Mouse (Mus musculus) heart, embryonic 10.5 days (tissue): ENCODE results near the gene Sbk3. TPM values are rescaled to one million over a fixed set of nuclear protein-coding genes. Genes with fewer than 3 reads are reported as not detected.
A peak's percentile ranks its signal among the peaks of the same experiment; 100 is the strongest.
"Not testable (repeated sequence)": the region's sequence is repeated elsewhere in the genome, so short reads cannot be mapped to it uniquely, and the experiment has no call there.

Experiments used
- DNase-seq: peaks from one replicate; pipeline ENCODE4 v3.0.0-alpha.2; 2017; ENCODE audit warnings: low spot score
- H3K27ac ChIP-seq: fragments of 300-500 bp; sonication (generic); 2 replicates; pipeline ENCODE4 v1.5.1; 2016; ENCODE audit warnings: mild to moderate bottlenecking
- H3K27me3 ChIP-seq: fragments of 300-500 bp; sonication (generic); 2 replicates; pipeline ENCODE4 v1.6.1; 2016; ENCODE audit warnings: mild to moderate bottlenecking; ENCODE audit not compliant: poor library complexity, insufficient read depth, severe bottlenecking
- H3K36me3 ChIP-seq: fragments of 300-500 bp; sonication (generic); 2 replicates; pipeline ENCODE4 v1.6.1; 2016; ENCODE audit warnings: mild to moderate bottlenecking, moderate library complexity
- H3K4me1 ChIP-seq: fragments of 300-500 bp; sonication (generic); 2 replicates; pipeline ENCODE4 v1.6.1; 2016; ENCODE audit warnings: mild to moderate bottlenecking
- H3K4me3 ChIP-seq: fragments of 300-500 bp; sonication (generic); 2 replicates; pipeline ENCODE4 v1.5.1; 2016; ENCODE audit warnings: mild to moderate bottlenecking, moderate library complexity
- H3K9me3 ChIP-seq: fragments of 300-500 bp; sonication (generic); 2 replicates; pipeline ENCODE4 v1.6.1; 2016; ENCODE audit warnings: mild to moderate bottlenecking, moderate library complexity
- WGBS: fragments of 180-500 bp; shearing (Covaris S2); methylation state at CpG from one replicate; pipeline ENCODE4 v1.1.7; 2016; 5-methylcytosine and 5-hydroxymethylcytosine counted together
- polyA plus RNA-seq: library from polyadenylated mRNA; unstranded; fragments of >200 nt; fragmentation: Nextera tagmentation; extraction: Ambion mirVana; gene quantifications from 2 replicates; pipeline ENCODE4 v1.2.1, GENCODE M21; 2016

Sbk3 gene
- polyA plus RNA-seq, 1 experiment from 2014 or later, result 0.39 TPM

DNA sequence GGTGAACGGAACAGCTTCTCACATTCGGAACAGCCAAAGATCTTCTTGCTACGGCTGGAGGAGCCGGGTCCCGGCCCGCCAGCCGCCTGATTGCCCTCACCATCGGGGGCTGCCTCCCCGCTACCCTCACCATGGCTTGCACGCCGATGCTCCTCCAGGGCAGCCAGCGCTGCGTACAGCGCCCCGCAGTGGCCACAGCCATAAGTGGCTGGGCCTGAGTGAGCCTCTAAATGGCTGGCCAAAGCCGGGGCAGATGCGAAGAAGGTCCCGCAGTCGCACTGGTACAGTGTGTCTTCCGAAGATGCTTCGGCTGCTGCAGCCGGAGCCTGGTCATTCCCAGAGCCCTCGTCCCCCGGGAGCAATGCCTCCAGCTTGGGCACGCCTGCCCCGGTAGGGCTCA is 37.3 kb upstream of the Sbk3 start:
- H3K9me3 ChIP-seq, result peaks cover 6% of the 10 kb centered on the region; the same call in 1 of the 2 replicates
- H3K27ac ChIP-seq, result no peak overlapping the region
- no peaks in the 10 kb centered on the region for H3K4me1 ChIP-seq
- 93% methylated on average over 26 of the region's 26 CpGs for WGBS
- H3K36me3 ChIP-seq, result peaks cover 72% of the 10 kb centered on the region
- no peak overlapping the region for H3K4me3 ChIP-seq
- H3K27me3 ChIP-seq, result no peaks in the 10 kb centered on the region
- no peak for DNase-seq

DNA sequence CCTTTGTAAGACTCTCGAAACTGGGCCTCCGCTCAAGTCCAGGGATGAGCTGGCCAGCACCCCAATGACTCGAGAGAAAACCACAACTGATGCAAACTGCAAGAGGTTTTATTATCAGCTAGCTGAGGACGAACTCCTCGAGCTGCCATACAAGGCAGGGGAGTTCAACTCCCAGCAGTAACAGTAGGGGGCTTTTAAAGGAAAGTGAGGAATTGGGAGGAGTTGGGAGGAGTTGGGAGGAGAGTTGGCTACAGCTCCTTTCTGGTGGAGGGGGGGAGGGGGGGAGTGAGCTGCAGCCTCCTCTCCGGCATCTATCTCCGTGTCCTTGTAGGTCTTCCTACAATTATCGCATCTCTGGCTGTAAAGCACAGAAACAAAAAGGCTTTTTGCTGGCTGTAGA is 31.9 kb upstream of the Sbk3 start:
- H3K36me3 ChIP-seq, result peaks cover 19% of the 10 kb centered on the region
- DNase-seq, H3K9me3 ChIP-seq, H3K27me3 ChIP-seq, H3K4me1 ChIP-seq, H3K27ac ChIP-seq, H3K4me3 ChIP-seq: not testable (repeated sequence)
- 74% methylated on average over 8 of the region's 8 CpGs for WGBS

DNA sequence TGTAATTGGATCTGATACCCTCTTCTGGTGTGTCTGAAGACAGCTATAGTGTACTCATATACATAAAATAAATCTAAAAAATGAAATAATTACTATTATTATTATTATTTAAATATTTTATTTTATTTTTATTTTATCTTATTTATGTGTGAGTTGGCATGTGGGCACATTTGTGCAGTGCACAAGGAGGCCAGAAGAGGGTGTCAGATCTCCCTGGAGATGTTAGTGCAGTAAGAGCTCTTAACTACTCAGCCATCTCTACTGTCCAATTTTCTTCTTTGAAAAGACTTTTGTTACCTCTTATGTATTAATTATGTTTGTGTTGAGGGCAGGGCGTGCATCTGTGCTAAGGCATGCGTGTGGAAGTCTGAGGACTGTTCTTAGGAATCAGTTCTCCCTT is 28.9 kb upstream of the Sbk3 start:
- WGBS, result 54% methylated on average over 2 of the region's 2 CpGs
- no peak for DNase-seq
- Histone ChIP-seq H3K36me3 (no peaks in the 10 kb centered on the region), H3K9me3 (no peaks in the 10 kb centered on the region), H3K4me3 (no peak overlapping the region), H3K4me1 (peaks cover 15% of the 10 kb centered on the region), H3K27ac (no peak overlapping the region), H3K27me3 (peaks cover 6% of the 10 kb centered on the region)

DNA sequence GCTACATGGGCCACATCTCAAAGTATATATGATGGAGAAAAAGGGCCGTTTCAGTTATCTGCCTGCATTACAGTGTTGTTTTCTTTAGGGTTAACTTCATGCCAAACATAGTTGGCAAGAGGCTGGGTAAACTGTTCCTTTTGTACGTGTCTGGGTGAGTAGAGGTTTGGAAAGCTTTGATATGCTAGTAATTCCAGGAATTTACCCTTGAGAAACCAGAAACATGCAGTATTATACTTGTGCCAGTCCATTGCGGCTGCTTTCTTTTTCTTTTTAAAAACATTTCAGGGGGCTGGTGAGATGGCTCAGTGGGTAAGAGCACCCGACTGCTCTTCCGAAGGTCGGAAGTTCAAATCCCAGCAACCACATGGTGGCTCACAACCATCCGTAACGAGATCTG is 26.0 kb upstream of the Sbk3 start:
- Histone ChIP-seq H3K36me3 (peaks cover 25% of the 10 kb centered on the region), H3K4me3 (peak overlapping the region; percentile 71), H3K9me3 (peaks cover 9% of the 10 kb centered on the region), H3K4me1 (peaks cover 34% of the 10 kb centered on the region), H3K27ac (peak overlapping the region; percentile 85; the same call in 1 of the 2 replicates), H3K27me3 (peaks cover 35% of the 10 kb centered on the region)
- no peak for DNase-seq
- 53% methylated on average over 8 of the region's 8 CpGs for WGBS

DNA sequence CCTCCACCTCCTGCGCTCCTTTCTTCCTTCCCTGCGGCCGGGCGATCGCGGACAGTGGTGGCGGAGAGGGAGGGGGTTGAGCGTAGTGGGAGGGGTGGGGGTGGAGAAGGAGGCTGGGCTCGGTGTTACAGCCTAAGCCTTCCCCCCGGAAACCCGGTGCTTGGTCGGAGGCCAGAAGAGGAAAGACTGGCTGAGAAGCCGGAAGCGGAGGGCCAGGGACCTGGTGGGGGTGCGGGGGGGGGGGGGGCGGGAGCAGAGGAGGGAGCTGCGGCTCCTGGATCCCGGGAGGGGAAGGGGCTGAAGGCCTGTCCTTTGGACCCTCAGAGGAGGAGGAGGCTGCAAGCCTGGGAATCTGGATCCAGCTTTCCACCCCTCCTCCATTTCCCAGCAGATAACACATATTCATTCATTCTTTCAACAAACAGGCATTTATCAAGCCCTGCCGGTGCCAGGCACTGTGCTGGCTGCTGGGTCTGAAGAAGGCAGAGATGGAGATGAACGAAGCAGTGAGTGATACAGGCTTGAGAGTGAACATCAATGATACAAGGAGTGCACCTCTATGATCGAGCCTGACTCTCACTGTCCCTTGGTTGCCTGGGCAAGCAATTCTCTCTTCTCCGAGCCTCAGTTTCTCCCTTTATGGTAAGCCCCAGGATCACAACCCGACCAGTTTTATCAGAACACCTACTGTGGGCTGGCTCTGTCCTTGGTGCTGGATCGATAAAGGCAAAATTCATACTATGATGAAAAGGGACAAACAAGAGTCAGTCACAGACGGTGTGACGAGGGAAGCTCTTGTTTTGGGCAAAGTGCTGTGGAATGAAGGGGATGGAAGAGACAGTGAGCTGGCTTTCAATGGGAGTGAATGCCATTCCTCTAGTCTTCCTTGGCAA is 25.3 kb upstream of the Sbk3 start, which contains the start of gene Zfp579:
Gene Zfp579 (minus strand): TSS at position 156 of the 893 bp plus-strand sequence.
- Histone ChIP-seq H3K27me3 (peaks cover 40% of the 10 kb centered on the region), H3K4me1 (peaks cover 34% of the 10 kb centered on the region), H3K9me3 (peaks cover 9% of the 10 kb centered on the region), H3K36me3 (peaks cover 25% of the 10 kb centered on the region), H3K27ac (peak within 1 kb of the TSS; percentile 85), H3K4me3 (peak within 1 kb of the TSS; percentile 71)
- 3% methylated on average over 17 of the region's 26 CpGs for WGBS
- DNase-seq, result peak; percentile 90

DNA sequence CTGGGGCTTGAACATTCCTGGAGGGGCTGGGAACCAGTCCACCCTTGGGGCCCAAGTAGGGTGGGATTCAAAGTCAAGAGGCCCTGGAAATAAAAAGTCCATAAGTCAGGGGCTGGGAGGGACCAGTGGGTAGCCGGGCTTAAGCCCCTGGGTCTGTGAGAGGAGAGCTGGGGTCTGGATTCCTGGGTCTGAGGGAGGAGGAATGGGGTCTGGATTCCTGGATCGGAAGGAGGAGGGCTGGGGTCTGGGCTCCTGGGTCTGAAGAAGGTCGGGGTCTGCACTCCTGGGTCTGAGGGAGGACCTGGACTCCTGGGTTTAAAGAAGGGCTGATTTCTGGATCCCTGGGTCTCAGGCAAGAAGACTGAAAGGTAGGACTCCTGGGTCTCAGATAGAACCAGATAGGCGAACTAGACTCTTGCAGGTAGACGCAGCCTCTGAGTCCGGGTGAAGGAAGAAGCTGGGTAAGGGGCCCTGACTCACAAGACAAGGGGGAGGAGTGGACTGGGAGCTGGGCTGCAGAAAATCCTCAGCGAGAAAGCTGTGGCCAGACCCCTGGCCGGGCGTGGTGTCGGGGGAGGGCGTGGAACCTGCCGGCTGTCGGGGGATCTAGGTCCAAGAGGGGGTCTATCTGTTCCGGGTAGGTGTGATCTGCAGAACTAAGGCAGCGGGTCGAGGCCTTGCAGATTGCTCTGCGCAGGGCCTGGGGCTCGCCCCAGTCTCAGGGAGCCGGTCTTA is 24.5 kb upstream of the Sbk3 start:
- Histone ChIP-seq H3K9me3 (peaks cover 9% of the 10 kb centered on the region), H3K4me1 (peaks cover 34% of the 10 kb centered on the region), H3K27me3 (peaks cover 43% of the 10 kb centered on the region), H3K27ac (peak overlapping the region; percentile 85), H3K4me3 (peak overlapping the region; percentile 71), H3K36me3 (peaks cover 25% of the 10 kb centered on the region)
- DNase-seq, result no peak
- 7% methylated on average over 19 of the region's 19 CpGs for WGBS

DNA sequence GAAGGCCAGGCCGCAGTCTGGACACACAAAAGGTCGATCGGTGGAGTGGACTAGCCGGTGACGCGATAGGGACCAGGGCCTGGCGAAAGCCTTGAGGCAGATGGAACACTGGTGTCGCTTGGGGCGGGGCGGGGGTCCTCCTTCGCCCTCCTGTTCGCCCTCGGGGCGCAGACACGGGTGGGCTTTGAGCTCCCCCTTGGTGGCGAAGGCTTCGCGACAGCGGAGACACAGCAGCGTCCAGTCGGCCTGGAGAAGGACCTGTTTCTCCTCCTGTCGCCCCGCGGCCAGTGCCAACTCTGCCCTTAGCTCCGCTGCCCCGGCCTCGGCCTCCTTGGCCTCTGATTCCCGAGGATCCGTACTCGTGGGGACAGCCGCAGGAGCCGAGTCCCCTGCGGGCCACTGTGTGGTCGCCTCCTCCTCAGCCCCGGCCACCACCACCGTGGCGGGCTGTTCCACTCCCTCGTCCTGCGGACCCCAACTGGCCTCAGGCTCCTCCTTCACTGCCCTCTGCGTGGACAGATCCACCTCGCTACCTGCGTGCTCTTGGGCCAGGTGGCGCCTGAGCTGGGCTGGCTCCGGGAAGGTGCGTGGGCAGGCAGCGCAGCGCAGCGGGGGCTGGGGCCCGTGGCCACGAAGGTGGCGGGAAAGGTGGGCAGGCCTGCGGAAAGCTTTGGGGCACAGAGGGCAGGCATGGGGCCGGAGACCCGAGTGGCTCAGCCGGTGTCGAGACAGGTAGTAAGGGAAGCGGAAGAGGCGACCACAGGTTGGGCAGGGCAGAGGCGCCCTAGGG is 23.2 kb upstream of the Sbk3 start:
- Histone ChIP-seq H3K36me3 (peaks cover 25% of the 10 kb centered on the region), H3K9me3 (peaks cover 9% of the 10 kb centered on the region), H3K4me1 (peaks cover 34% of the 10 kb centered on the region), H3K27me3 (peaks cover 43% of the 10 kb centered on the region), H3K4me3 (peak overlapping the region; percentile 71), H3K27ac (0 out of 2 replicates have a peak overlapping the region, but pooled peaks have one; percentile 24)
- WGBS, result 35% methylated on average over 59 of the region's 59 CpGs
- no peak for DNase-seq

DNA sequence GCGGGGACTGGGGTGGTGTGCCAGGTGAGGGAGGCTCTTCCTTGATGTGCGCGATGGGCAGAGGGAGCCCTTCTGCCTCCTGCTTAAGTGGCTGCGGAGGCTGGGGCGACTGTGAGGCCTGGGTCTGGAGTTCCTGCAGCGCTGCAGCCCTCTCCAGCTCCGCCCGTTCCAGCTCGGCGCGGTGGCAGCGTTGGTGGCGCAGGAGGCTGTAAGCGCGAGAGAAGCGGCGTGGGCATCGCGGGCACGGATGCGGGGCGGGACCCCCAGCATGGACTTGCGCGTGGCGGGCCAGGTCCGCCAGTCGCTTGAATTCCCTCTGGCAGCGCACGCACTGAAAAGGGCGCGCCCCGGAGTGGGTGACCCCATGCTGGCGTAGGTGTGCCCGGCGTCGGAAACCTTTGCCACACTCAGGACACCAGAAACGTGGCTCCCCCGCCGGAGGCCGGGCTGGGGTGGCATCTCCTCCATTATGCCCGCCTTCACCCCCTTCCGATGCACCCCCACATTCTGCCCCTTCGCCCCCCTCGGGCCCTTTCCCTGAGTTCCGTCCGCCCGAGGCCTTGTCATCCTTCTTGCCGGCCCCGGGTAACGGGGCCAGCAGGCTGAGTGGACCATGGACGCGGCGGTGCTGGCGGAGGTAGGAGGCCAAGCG is 22.5 kb upstream of the Sbk3 start:
- 17% methylated on average over 55 of the region's 55 CpGs for WGBS

DNA sequence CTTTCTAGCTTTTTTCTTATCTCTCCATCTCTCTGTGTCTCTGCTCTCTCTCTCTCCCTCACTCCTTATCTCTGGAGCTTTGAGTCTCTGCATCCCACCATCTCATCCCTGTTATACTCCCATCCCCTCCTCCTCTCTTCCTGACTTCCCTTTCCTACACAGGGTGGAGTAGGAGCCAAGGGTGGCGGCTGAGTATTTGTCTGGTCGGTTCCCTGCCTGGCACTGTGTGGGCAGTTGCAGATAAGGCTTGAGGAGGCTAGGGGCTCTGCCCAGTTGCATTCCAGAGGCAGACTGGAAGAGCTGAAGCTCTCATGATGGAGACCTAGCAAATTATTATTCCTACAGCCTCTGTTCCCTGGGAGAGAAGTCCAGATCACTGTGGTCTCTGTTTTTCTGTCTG is 17.3 kb upstream of the Sbk3 start:
- Histone ChIP-seq H3K4me1 (0 out of 2 replicates have a peak, but pooled peaks cover 3% of the 10 kb centered on the region), H3K27ac (no peak overlapping the region), H3K36me3 (peaks cover 12% of the 10 kb centered on the region), H3K27me3 (peaks cover 20% of the 10 kb centered on the region), H3K9me3 (peaks cover under 1% of the 10 kb centered on the region; the same call in 1 of the 2 replicates), H3K4me3 (no peak overlapping the region)
- DNase-seq, result no peak
- WGBS, result 37% methylated on average over 2 of the region's 2 CpGs

More for the DNA sequence above, 22.5 kb upstream of the Sbk3 start:
- peak overlapping the region; percentile 71 for H3K4me3 ChIP-seq
- peaks cover 9% of the 10 kb centered on the region for H3K9me3 ChIP-seq
- peaks cover 25% of the 10 kb centered on the region for H3K36me3 ChIP-seq
- H3K27me3 ChIP-seq, result peaks cover 43% of the 10 kb centered on the region
- H3K27ac ChIP-seq, result 0 out of 2 replicates have a peak overlapping the region, but pooled peaks have one; percentile 7
- DNase-seq, result no peak
- H3K4me1 ChIP-seq, result peaks cover 34% of the 10 kb centered on the region

DNA sequence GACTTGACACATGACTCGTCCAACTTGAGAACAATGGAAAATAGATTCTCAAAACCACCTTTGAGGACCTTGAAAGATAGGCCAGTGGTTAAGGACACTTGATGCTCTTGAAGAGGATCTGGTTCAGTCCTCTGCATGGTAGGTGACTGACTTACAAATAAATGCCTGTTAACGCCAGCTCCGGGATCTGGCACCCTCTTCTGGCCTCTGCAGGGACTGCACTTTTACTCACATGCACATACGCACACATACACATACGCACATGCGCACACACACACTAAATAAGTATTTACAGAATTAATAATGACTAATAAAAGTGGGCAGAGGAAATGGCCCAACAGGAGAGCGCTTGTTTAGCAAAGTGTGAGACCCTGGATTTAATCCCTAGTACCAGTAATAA is 5.9 kb upstream of the Sbk3 start:
- H3K9me3 ChIP-seq, result no peaks in the 10 kb centered on the region
- H3K4me1 ChIP-seq, result peaks cover 17% of the 10 kb centered on the region
- H3K27me3 ChIP-seq, result no peaks in the 10 kb centered on the region
- no peak for DNase-seq
- no peak overlapping the region for H3K4me3 ChIP-seq
- no peak overlapping the region for H3K27ac ChIP-seq
- 82% methylated on average over 7 of the region's 7 CpGs for WGBS
- H3K36me3 ChIP-seq, result no peaks in the 10 kb centered on the region

DNA sequence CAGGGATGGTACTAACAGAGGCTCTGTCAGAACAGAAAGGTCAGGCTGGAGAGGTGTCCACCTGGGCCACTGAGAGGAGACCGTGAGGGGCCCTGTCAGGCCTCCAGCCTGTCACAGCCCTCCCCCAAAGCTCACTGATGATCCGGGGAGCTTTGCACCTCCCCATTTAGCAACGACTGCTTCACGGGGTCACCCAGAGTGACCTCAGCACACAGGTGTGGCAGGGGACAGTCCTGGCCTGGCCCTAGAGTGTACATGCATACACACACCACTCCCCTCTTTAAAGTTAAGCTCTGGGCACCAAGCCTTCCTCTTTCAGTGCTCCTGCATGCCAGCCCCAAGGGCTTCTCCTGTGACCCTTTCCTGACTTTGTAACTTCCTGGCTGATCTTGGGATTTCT is 4.5 kb upstream of the Sbk3 start:
- H3K27me3 ChIP-seq, result no peaks in the 10 kb centered on the region
- no peaks in the 10 kb centered on the region for H3K36me3 ChIP-seq
- no peak overlapping the region for H3K4me3 ChIP-seq
- 58% methylated on average over 4 of the region's 4 CpGs for WGBS
- no peak overlapping the region for H3K27ac ChIP-seq
- peaks cover 20% of the 10 kb centered on the region for H3K4me1 ChIP-seq
- DNase-seq, result no peak
- H3K9me3 ChIP-seq, result no peaks in the 10 kb centered on the region
